Mouse (Mus musculus) kidney, adult 18-20 months (tissue): ENCODE measurements around the gene Ap3b1.

Source experiments
- DNase-seq: peaks from one replicate; pipeline ENCODE4 v3.0.0; 2021

The Ap3b1 gene

GRCm38 (mm10) chr13:94375526-94376390 is 17.0 kb downstream of the Ap3b1 start:
- DNase-seq: no peak

GRCm38 (mm10) chr13:94379006-94379405 is 20.2 kb downstream of the Ap3b1 start:
- no peak for DNase-seq

- no peak for DNase-seq
Measured at GRCm38 (mm10) chr13:94381427-94381826, 22.7 kb downstream of the Ap3b1 start.

DNA sequence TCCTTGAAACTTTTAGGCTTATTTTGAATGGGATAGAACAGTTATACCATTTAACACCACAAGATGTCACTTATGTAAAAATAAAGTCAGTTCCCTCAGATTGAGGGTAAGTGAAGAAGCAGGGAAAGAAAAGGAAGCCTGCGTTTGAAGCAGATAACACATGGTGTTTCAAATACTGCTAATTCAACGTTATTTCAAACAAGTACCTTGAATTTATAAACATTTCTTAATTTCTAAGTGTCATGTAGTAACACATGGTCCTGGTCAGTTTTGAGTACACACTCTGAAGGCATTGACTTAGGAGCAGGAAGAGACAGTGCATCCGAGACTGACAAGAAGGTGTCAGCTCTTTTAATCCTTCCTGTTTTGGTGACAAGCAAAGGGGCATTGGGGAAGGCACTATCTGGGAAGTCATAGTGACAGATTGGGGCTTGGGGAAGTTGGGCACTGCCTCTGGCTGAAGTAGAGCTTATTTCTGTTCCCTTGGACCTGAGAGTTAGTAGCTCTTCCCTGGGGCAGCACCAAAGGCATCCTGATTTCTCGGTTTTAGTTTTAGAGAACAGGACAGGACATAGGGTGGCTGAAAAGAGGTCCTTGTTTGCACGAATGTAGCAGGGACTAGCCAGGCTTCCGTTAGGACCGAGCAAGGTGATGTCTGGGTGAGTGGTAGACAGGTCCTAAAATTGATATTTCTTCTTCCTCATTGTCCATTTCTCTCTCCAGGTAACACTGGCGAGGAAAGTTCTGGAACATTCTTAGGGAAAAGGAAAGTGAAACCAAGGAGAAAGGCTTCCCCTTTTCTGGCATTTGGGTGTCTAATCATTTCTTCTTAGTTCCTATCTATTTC is 23.3 kb downstream of the Ap3b1 start:
- no peak for DNase-seq

GRCm38 (mm10) chr13:94384931-94385570 is 26.3 kb downstream of the Ap3b1 start:
- DNase-seq: no peak

- DNase-seq: no peak
Measured at GRCm38 (mm10) chr13:94388566-94388965, 29.8 kb downstream of the Ap3b1 start.

DNA sequence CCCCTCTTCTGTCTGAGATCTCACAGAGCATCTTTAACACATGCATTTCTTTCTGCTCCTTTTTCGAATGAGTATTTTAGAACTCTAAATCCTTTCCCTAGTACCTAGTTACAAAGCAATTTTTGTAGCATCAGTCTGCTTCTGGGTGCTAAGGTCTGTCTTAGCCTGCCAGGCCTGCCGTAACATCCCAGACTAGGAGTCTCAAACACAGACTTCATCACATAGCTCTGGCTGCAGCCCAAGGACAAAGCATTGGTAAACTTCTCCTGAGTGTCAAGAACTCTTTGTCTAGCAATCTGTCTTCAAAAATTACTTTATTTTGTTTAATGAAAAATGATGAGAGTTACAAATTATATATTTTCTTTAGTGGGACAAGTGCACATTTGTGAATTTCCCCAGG is 30.8 kb downstream of the Ap3b1 start:
- DNase-seq: no peak

DNA sequence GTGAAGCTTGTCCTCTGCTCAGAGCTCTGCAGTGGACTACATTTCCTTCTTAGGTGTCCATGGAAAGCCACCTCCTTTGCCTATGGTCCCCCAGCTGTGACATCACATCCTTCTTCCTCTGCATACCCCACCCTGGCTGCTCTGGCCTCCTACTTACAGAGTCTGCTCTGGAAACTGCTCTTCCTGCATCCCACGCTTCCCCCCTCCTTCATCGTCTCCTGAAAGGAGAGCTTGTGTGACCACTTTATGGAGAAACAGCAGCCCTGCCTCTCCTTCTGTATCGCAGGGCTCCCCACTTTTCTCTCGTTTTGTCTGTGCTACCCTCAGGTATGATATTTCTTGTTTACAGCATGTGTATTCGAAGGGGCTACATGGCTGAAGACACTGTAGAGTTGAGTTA is 33.5 kb downstream of the Ap3b1 start:
- no peak for DNase-seq

DNA sequence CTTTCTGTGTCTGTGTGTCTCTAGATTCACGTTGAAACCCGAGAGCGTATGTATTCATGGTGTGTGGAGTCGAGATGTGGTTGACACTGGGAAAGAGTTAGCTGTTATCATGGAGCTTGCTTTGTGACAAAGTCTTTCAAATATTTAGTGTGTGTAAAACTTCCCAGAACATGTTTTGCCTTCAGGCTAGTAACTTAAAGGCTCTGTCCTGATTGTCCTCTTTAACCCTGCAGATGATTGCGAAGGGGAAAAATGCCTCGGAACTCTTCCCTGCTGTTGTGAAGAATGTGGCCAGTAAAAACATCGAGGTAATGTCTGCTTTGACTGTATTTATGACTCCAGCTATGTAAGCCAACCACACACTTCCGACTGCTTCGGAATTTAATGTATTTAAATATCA is 35.7 kb downstream of the Ap3b1 start:
- DNase-seq: no peak

DNA sequence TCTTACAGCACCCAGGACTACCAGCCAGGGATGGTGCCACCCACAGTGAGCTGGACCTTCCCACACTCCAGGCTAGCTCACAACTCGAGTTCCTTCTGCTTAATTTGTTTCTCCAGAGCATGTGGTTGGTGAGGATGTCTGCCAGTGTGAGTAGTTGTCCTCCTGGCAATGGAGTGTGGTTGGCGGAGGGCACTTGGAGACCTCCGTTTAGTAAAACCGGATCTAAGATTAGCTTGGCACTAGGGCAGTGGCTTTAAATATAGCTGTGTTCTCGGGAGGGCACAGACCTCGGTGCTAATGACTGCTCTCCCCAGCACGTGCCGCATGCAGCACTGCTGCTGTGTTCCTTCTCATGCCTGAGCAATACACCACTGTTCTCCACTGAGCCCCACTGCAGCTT is 37.0 kb downstream of the Ap3b1 start:
- DNase-seq: no peak

DNA sequence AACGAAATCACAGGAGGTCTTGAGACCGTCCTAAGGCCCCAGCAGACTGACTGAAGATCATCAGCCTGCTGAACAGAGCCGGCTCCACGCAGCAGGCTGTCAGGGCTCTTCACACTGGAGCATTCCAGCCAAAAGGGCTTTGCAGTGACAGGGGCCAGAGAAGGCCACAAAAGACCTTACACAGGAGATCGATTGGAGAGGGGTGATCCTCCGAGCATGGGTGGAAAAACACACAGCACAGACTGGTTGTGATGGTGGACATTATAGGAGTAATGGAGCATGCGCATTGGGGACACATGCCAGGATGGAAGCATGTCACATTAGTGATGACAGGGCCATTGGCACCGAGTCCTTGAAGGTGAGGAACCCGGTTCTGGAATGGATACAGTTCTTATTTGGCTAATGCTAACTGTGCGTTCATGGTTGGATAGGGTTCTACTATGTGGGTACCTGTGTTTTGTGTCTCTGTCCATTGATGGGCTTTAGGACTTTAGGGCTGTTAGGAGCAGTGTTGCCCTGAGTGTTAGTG is 37.7 kb downstream of the Ap3b1 start:
- DNase-seq: no peak

- no peak for DNase-seq
Measured at GRCm38 (mm10) chr13:94398568-94399374, 40.0 kb downstream of the Ap3b1 start.

- no peak for DNase-seq
Measured at GRCm38 (mm10) chr13:94400465-94400864, 41.7 kb downstream of the Ap3b1 start.

DNA sequence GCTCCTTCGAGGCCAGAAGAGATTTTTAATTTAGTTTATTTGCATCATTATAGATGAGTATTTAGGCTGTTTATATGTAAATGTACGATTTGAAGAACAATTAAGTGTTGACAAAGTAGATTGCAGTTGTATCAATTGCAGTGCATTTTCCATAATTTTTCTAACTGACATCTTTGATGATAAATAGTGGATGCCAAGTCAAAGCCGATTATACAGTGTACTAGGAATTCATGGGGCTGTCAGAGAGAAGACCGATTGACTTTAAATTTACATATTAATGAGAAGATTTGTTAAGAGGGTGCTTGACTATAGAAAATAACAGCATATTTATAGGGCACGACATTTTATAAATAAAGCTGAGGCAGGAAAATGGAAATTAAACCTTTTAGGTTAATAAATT is 64.8 kb downstream of the Ap3b1 start:
- no peak for DNase-seq

DNA sequence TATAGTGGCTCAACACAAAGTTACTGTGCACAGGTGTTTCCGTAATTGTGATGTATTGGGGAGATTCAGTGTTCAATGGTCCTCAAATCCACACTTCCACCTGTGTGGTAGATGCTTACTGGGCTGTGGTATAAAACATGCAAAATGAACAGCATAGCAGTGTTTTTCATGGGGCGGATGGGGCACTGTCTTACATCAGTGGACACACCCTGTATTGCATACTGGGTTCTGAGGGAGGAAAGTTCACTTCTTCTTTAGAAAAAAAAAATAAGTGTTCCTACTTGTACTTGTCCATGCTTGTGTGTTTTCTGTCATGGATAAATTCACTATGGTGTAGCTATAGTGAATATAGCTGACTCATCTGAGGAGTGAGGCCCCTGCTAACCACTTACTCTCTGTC is 70.8 kb downstream of the Ap3b1 start:
- no peak for DNase-seq

- no peak for DNase-seq
Measured at GRCm38 (mm10) chr13:94439386-94439785, 80.6 kb downstream of the Ap3b1 start.

DNA sequence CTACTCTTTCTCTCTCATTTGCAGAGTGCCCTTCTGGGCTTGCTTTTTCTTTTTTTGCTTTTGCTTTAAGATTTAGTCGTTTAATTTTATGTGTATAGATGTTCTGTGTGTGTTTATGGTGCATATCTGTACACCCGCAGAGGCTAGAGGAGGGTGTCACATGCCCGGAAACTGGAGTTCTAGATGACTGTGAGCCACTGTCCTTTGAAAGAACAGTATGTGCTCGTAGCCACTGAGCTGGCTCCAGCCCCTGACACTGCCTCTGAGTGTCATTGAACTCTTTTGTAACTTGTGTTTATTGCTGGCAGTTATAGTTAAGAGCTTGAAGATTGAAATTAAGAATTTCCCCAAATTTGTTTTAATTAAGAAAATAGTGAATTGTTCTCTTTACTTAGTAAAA is 82.4 kb downstream of the Ap3b1 start:
- DNase-seq: no peak

DNA sequence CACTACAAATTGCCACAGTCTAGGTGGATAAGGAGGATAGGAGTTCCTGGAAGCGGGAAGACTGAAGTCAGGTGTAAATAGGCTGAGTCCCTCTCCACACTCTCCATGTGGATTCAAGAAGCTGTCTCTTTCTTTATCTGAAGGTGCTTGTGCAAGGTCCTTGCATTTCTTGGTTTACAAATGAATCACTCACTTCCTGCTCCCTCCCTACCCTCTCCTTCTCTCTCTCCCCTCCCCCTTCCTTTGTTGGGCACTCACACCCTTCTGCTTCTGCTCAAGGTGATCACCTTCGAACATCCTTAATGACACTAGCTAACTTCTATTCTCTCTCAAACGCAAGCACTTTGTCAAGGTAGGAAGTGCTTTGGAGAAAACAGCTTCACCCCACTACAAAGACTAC is 84.7 kb downstream of the Ap3b1 start:
- DNase-seq: no peak

GRCm38 (mm10) chr13:94445103-94445502 is 86.3 kb downstream of the Ap3b1 start:
- DNase-seq: no peak

- DNase-seq: no peak
Measured at GRCm38 (mm10) chr13:94447003-94447402, 88.2 kb downstream of the Ap3b1 start.

GRCm38 (mm10) chr13:94449593-94449992 is 90.8 kb downstream of the Ap3b1 start:
- no peak for DNase-seq

GRCm38 (mm10) chr13:94451229-94451628 is 92.5 kb downstream of the Ap3b1 start:
- no peak for DNase-seq
